Mouse (Mus musculus): ENCODE measurements around the gene Dlg2.
A peak's percentile ranks its signal among the peaks of the same experiment; 100 is the strongest.

Dlg2 gene

GRCm38 (mm10) chr7:92408479-92408878, 1932.0 kb downstream of the Dlg2 start:
- Histone ChIP-seq H3K4me3 (replicated peaks; ENCODE audit: low read length) (no peak overlapping the region), H3K27me3 (ENCODE audit: insufficient read depth, low read length) (no peaks in the 10 kb centered on the region), H3K4me1 (replicated peaks; ENCODE audit: low read depth, low read length) (no peaks in the 10 kb centered on the region), H3K36me3 (ENCODE audit: insufficient read depth, low read length) (no peaks in the 10 kb centered on the region), H3K9me3 (ENCODE audit: low read length) (no peaks in the 10 kb centered on the region)
- no peak for TF ChIP-seq POU5F1 (IDR thresholded peaks at IDR 0.05; ENCODE audit: borderline replicate concordance, low read length)
- TF ChIP-seq CTCF (conservative IDR thresholded peaks at IDR 0.05; ENCODE audit: low read length), result peak; percentile 58

GRCm38 (mm10) chr7:92420474-92420873, 1944.0 kb downstream of the Dlg2 start:
- no peaks in the 10 kb centered on the region for H3K4me1 ChIP-seq (replicated peaks; ENCODE audit: low read depth, low read length)
- no peaks in the 10 kb centered on the region for H3K27me3 ChIP-seq (ENCODE audit: insufficient read depth, low read length)
- no peak for TF ChIP-seq POU5F1 (IDR thresholded peaks at IDR 0.05; ENCODE audit: borderline replicate concordance, low read length)
- TF ChIP-seq NANOG (IDR thresholded peaks at IDR 0.05; ENCODE audit: borderline replicate concordance, low read length), result no peak
- no peak for TF ChIP-seq CTCF (conservative IDR thresholded peaks at IDR 0.05; ENCODE audit: low read length)
- no peak overlapping the region for H3K4me3 ChIP-seq (replicated peaks; ENCODE audit: low read length)
- no peaks in the 10 kb centered on the region for H3K36me3 ChIP-seq (ENCODE audit: insufficient read depth, low read length)
- H3K9me3 ChIP-seq (ENCODE audit: low read length), result no peaks in the 10 kb centered on the region

GRCm38 (mm10) chr7:92423017-92423416, 1946.5 kb downstream of the Dlg2 start:
- Histone ChIP-seq H3K36me3 (ENCODE audit: insufficient read depth, low read length) (no peaks in the 10 kb centered on the region), H3K27me3 (ENCODE audit: insufficient read depth, low read length) (no peaks in the 10 kb centered on the region), H3K9me3 (ENCODE audit: low read length) (no peaks in the 10 kb centered on the region), H3K4me1 (replicated peaks; ENCODE audit: low read depth, low read length) (no peaks in the 10 kb centered on the region), H3K4me3 (replicated peaks; ENCODE audit: low read length) (no peak overlapping the region)
- TF ChIP-seq POU5F1 (IDR thresholded peaks at IDR 0.05; ENCODE audit: borderline replicate concordance, low read length) (no peak), NANOG (IDR thresholded peaks at IDR 0.05; ENCODE audit: borderline replicate concordance, low read length) (no peak), CTCF (conservative IDR thresholded peaks at IDR 0.05; ENCODE audit: low read length) (no peak)

GRCm38 (mm10) chr7:92424703-92425102, 1948.2 kb downstream of the Dlg2 start:
- TF ChIP-seq NANOG (IDR thresholded peaks at IDR 0.05; ENCODE audit: borderline replicate concordance, low read length), result no peak
- no peak for TF ChIP-seq POU5F1 (IDR thresholded peaks at IDR 0.05; ENCODE audit: borderline replicate concordance, low read length)
- no peak for TF ChIP-seq CTCF (conservative IDR thresholded peaks at IDR 0.05; ENCODE audit: low read length)
- Histone ChIP-seq H3K9me3 (ENCODE audit: low read length) (no peaks in the 10 kb centered on the region), H3K4me1 (replicated peaks; ENCODE audit: low read depth, low read length) (no peaks in the 10 kb centered on the region), H3K4me3 (replicated peaks; ENCODE audit: low read length) (no peak overlapping the region), H3K27me3 (ENCODE audit: insufficient read depth, low read length) (no peaks in the 10 kb centered on the region), H3K36me3 (ENCODE audit: insufficient read depth, low read length) (no peaks in the 10 kb centered on the region)

GRCm38 (mm10) chr7:92427280-92427679, 1950.8 kb downstream of the Dlg2 start:
- Histone ChIP-seq H3K9me3 (ENCODE audit: low read length) (no peaks in the 10 kb centered on the region), H3K4me1 (replicated peaks; ENCODE audit: low read depth, low read length) (no peaks in the 10 kb centered on the region), H3K4me3 (replicated peaks; ENCODE audit: low read length) (no peak overlapping the region), H3K36me3 (ENCODE audit: insufficient read depth, low read length) (no peaks in the 10 kb centered on the region), H3K27me3 (ENCODE audit: insufficient read depth, low read length) (no peaks in the 10 kb centered on the region)
- TF ChIP-seq NANOG (IDR thresholded peaks at IDR 0.05; ENCODE audit: borderline replicate concordance, low read length), result no peak
- TF ChIP-seq POU5F1 (IDR thresholded peaks at IDR 0.05; ENCODE audit: borderline replicate concordance, low read length), result no peak
- no peak for TF ChIP-seq CTCF (conservative IDR thresholded peaks at IDR 0.05; ENCODE audit: low read length)

GRCm38 (mm10) chr7:92428629-92429028, 1952.2 kb downstream of the Dlg2 start:
- no peaks in the 10 kb centered on the region for H3K4me1 ChIP-seq (replicated peaks; ENCODE audit: low read depth, low read length)
- no peak overlapping the region for H3K4me3 ChIP-seq (replicated peaks; ENCODE audit: low read length)
- H3K9me3 ChIP-seq (ENCODE audit: low read length), result no peaks in the 10 kb centered on the region
- no peaks in the 10 kb centered on the region for H3K27me3 ChIP-seq (ENCODE audit: insufficient read depth, low read length)
- TF ChIP-seq CTCF (conservative IDR thresholded peaks at IDR 0.05; ENCODE audit: low read length) (no peak), NANOG (IDR thresholded peaks at IDR 0.05; ENCODE audit: borderline replicate concordance, low read length) (no peak), POU5F1 (IDR thresholded peaks at IDR 0.05; ENCODE audit: borderline replicate concordance, low read length) (no peak)
- no peaks in the 10 kb centered on the region for H3K36me3 ChIP-seq (ENCODE audit: insufficient read depth, low read length)

GRCm38 (mm10) chr7:92430254-92430653, 1953.8 kb downstream of the Dlg2 start:
- no peaks in the 10 kb centered on the region for H3K36me3 ChIP-seq (ENCODE audit: insufficient read depth, low read length)
- H3K9me3 ChIP-seq (ENCODE audit: low read length), result no peaks in the 10 kb centered on the region
- H3K27me3 ChIP-seq (ENCODE audit: insufficient read depth, low read length), result no peaks in the 10 kb centered on the region
- no peaks in the 10 kb centered on the region for H3K4me1 ChIP-seq (replicated peaks; ENCODE audit: low read depth, low read length)
- H3K4me3 ChIP-seq (replicated peaks; ENCODE audit: low read length), result no peak overlapping the region
- TF ChIP-seq POU5F1 (IDR thresholded peaks at IDR 0.05; ENCODE audit: borderline replicate concordance, low read length) (no peak), CTCF (conservative IDR thresholded peaks at IDR 0.05; ENCODE audit: low read length) (no peak), NANOG (IDR thresholded peaks at IDR 0.05; ENCODE audit: borderline replicate concordance, low read length) (no peak)

GRCm38 (mm10) chr7:92437168-92437567, 1960.7 kb downstream of the Dlg2 start:
- no peaks in the 10 kb centered on the region for H3K4me1 ChIP-seq (replicated peaks; ENCODE audit: low read depth, low read length)
- no peak overlapping the region for H3K4me3 ChIP-seq (replicated peaks; ENCODE audit: low read length)
- no peaks in the 10 kb centered on the region for H3K9me3 ChIP-seq (ENCODE audit: low read length)
- no peaks in the 10 kb centered on the region for H3K36me3 ChIP-seq (ENCODE audit: insufficient read depth, low read length)
- no peak for TF ChIP-seq POU5F1 (IDR thresholded peaks at IDR 0.05; ENCODE audit: borderline replicate concordance, low read length)
- TF ChIP-seq CTCF (conservative IDR thresholded peaks at IDR 0.05; ENCODE audit: low read length), result no peak
- TF ChIP-seq NANOG (IDR thresholded peaks at IDR 0.05; ENCODE audit: borderline replicate concordance, low read length), result no peak
- H3K27me3 ChIP-seq (ENCODE audit: insufficient read depth, low read length), result no peaks in the 10 kb centered on the region
